Mouse (Mus musculus): ENCODE data around the gene 3110082I17Rik.

DNA sequence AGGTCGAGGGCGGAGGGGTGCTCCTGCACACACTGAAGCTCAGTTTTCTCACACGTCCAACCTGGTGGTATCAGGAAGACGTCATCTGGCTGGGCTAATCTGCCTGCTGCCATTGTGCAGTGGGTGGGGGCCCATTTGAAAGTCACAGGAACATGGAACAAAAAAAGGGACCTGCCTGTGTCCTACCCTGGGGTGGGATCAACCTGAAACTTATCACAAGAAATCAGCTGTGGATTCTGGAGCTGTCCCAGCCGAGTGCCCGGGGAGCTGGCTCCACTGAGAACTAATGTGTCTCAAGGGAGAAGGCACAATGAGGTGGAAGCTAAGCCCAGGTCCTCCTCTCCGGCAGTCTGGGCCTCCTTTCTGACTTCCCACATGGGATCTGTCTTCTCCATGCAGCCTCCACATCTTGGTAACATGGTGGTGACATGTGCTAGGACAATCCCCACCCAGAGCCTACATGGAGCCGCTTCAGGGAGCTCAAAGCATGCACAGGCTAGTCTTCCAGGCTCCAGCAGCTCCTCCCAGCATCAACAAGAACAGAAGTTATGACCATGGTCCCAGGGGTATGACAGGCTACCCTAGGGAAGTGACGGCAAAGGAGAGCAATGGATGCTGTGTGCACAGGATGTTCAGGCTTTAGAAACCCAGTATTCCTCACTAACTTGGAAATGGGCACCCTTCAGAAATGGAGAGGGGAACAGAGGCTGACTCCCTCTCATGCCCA, 26.3 kb downstream of the 3110082I17Rik start:
- no peak for TF ChIP-seq CTCF (conservative IDR thresholded peaks at IDR 0.05; ENCODE audit: low read length)
- no peak for TF ChIP-seq POU5F1 (IDR thresholded peaks at IDR 0.05; ENCODE audit: borderline replicate concordance, low read length)
